Mouse (Mus musculus) ES-Bruce4 (cell line): ENCODE measurements around the gene Trpc3.

Source experiments
- CTCF ChIP-seq: IDR thresholded peaks from one replicate; pipeline ENCODE4 v1.8.1; 2011; ENCODE audit warnings: low read depth, low read length
- EP300 ChIP-seq: IDR thresholded peaks from 2 replicates; pipeline ENCODE4 v1.6.1; 2011; ENCODE audit warnings: low read depth, low read length; ENCODE audit not compliant: insufficient read depth

DNA sequence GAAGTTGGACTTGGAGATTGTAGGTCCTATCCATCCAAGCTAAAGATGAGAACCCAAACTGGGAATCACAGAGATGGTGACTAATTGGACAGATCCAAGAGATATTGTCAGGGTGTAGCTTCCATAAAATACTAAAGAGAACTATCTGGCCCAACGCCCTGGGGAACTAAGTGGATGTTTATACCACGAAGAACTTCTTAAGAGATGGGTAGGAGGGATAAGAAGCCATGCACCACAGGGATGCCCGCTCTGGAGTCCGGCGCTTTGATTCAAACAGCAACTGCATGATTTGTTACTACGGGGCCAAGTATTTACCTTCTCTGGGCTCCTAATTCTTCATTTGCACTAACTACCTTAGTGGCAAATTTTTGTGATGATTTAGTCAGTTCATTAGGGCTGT, 77.3 kb downstream of the Trpc3 start:
- TF ChIP-seq CTCF: no peak
- no peak for TF ChIP-seq EP300
